ENCODE assay signal across 19 mouse cellular contexts in genomic region chr15:28371506-28371905, GRCm38 (mm10).
DNase-seq lines count a peak whose midpoint lies in the region.
"Had no signal": no experiment of that assay in that cellular context is flagged by ENCODE, and none has a peak within 500 bp of the region (broad histone marks: within the 10 kb centered on the region; RNA-seq: fewer than 3 reads in every experiment).

No protein-coding gene starts in this region.

- 22% methylated on average over 2 of the region's 2 CpGs for WGBS in large intestine, adult 2 months

- DNase-seq in embryo, embryonic 9.5 days (ENCODE audit: extremely low spot score): peak; percentile 2
- DNase-seq in embryo, embryonic 10 days (ENCODE audit: low spot score): no peak
- peak; percentile 4 for DNase-seq in kidney, adult 11 months
- no peak for DNase-seq in kidney, adult 18-20 months
- peak; percentile 63 for DNase-seq in kidney, adult 9 months
- no peak for DNase-seq in kidney, postnatal 25 days
- peak; percentile 59 for DNase-seq in large intestine, adult 2 months (ENCODE audit: low read depth, low spot score)
- DNase-seq: adrenal gland, postnatal 10 days; adrenal gland, postnatal 36 days; B cell, adult 2 months; cerebellum, adult 18-20 months; cerebellum, adult 9-10 months; cerebellum, postnatal 14 days; forebrain, postnatal 0 days; gastrocnemius, adult 2 months; gastrocnemius, postnatal 14 days; heart, adult 2 months; heart, postnatal 14 days; heart, postnatal 4 days had no signal

Comparison
In these comparisons a context has a peak if more than half of its experiments do, and no peak if none do; other contexts are left out.
1. DNase-seq: peak in embryo, embryonic 9.5 days (single experiment), kidney, adult 11 months (single experiment), kidney, adult 9 months (single experiment) and large intestine, adult 2 months (single experiment); none in embryo, embryonic 10 days (single experiment), kidney, adult 18-20 months (single experiment) and kidney, postnatal 25 days (0 of 2).